Mouse (Mus musculus) ES-E14 (cell line): Measurements from ENCODE around the gene Cadps. TPM values are rescaled to one million over a fixed set of nuclear protein-coding genes. Genes with fewer than 3 reads are reported as not detected.

Source experiments
- DNase-seq: peaks from one replicate; pipeline ENCODE4 v3.0.0-alpha.2; 2013; ENCODE audit warnings: low read depth, low spot score
- H3K27ac ChIP-seq: 2 replicates; pipeline ENCODE4 v1.5.1; 2012; ENCODE audit warnings: low read depth, mild to moderate bottlenecking, low read length, moderate library complexity, mixed read lengths; ENCODE audit not compliant: poor library complexity, insufficient read depth, severe bottlenecking
- H3K36me3 ChIP-seq: 2 replicates; pipeline ENCODE4 v1.6.1; 2012; ENCODE audit warnings: mild to moderate bottlenecking, low read length, moderate library complexity, mixed read lengths; ENCODE audit not compliant: control insufficient read depth, poor library complexity, insufficient read depth, severe bottlenecking
- H3K4me1 ChIP-seq, 2 experiments: fragments of 150-350 bp in 1 of 2; sonication (generic) in 1 of 2; 2 replicates each; pipeline ENCODE4 v1.6.1; 2012; ENCODE audit warnings: low read length in 2 of 2, mild to moderate bottlenecking in 1 of 2, mixed read lengths in 1 of 2; ENCODE audit not compliant: control insufficient read depth in 2 of 2, insufficient read depth in 2 of 2, poor library complexity in 1 of 2
- H3K4me3 ChIP-seq, 2 experiments: fragments of 150-350 bp in 1 of 2; sonication (generic) in 1 of 2; 2 replicates each; pipeline ENCODE4 v1.5.1; 2012; ENCODE audit warnings: low read length in 2 of 2, low read depth in 1 of 2, mild to moderate bottlenecking in 1 of 2, mixed read lengths in 1 of 2; ENCODE audit not compliant: insufficient read depth in 1 of 2, poor library complexity in 1 of 2, severe bottlenecking in 1 of 2
- H3K9ac ChIP-seq: 2 replicates; pipeline ENCODE4 v1.6.1; 2012; ENCODE audit warnings: low read depth, mild to moderate bottlenecking, low read length, mixed read lengths; ENCODE audit not compliant: poor library complexity, insufficient read depth, severe bottlenecking
- H3K9me3 ChIP-seq: fragments of 150-350 bp; sonication (generic); 2 replicates; pipeline ENCODE4 v1.6.1; 2012; ENCODE audit warnings: low read depth, mild to moderate bottlenecking, low read length; ENCODE audit not compliant: control insufficient read depth, insufficient read depth
- CHD2 ChIP-seq: IDR thresholded peaks from 2 replicates; pipeline ENCODE4 v1.6.1; 2014; ENCODE audit warnings: mild to moderate bottlenecking, low read depth, low read length, inconsistent platforms
- HCFC1 ChIP-seq: IDR thresholded peaks from 2 replicates; pipeline ENCODE4 v1.6.1; 2012; ENCODE audit warnings: low read length, inconsistent platforms, borderline replicate concordance; ENCODE audit not compliant: insufficient read depth
- MAFK ChIP-seq: IDR thresholded peaks from 2 replicates; pipeline ENCODE4 v1.6.1; 2014; ENCODE audit warnings: mild to moderate bottlenecking, low read depth, low read length, inconsistent platforms; ENCODE audit not compliant: insufficient read depth
- ZC3H11A ChIP-seq: IDR thresholded peaks from 2 replicates; pipeline ENCODE4 v1.6.1; 2012; ENCODE audit warnings: low read depth, mild to moderate bottlenecking, inconsistent platforms, low read length, borderline replicate concordance
- ZNF384 ChIP-seq: IDR thresholded peaks from 2 replicates; pipeline ENCODE4 v1.6.1; 2012; ENCODE audit warnings: low read depth, low read length, inconsistent platforms
- in situ Hi-C, 2 experiments: fragments of 600-800 bp; cut with MboI; formaldehyde crosslinking; loops; one replicate each; pipeline ENCODE4 v1.15.1; 2025; ENCODE audit warnings: low sequenced_read_pairs in 2 of 2, inconsistent platforms in 1 of 2; ENCODE audit not compliant: unreplicated experiment in 2 of 2
- total RNA-seq: library from RNA; depleted of rRNA; stranded (reverse); fragments of 300-350 nt; gene quantifications from 2 replicates; pipeline ENCODE4 v1.2.3, GENCODE M21; 2012

Cadps gene
- total RNA-seq, 1 experiment: 0.49 TPM

DNA sequence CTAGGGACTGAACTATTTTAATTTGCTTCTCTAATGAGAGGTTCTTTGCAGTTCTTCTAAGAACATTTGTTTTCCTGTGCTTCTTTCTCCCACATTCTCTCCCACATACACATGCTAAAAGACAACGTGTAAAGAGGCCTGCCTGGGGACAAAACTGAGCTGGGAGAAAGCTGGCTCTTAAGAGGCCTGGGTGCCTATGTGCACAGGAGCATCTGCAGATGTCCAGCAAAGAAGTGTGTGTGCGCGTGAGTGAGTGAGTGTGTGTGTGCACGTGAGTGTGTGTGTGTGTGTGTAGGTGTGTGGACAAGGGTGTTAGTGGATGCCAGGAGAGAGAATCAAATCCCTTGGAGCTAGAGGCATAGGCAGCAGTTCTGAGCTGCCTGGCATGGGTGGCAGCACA, 44.9 kb downstream of the Cadps start:
- no peaks in the 10 kb centered on the region for H3K36me3 ChIP-seq
- in situ Hi-C loops: no loop called here
- TF ChIP-seq HCFC1 (no peak), ZNF384 (no peak), MAFK (no peak), CHD2 (no peak), ZC3H11A (no peak)

DNA sequence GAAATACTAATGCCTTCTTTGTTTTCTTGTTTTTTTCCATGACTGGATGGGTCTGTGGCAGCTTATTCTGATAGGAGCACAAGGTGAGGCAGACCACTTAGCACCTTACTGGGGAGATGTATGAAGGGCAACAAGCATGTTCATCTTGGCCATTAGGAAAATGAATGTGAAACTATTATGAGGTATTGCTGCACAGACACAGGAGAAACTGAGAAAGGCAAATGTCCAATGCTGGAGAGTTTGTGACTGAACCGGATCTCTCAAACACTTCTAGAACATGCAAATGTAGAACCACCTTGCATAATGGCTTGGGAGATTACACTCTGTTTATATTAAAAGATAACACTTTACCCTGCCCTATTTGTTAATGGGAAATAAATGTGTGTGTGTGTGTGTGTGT, 54.0 kb downstream of the Cadps start:
- no peak overlapping the region for H3K9ac ChIP-seq
- in situ Hi-C loops: no loop called here
- no peak overlapping the region for H3K27ac ChIP-seq
- H3K9me3 ChIP-seq: no peaks in the 10 kb centered on the region
- no peak overlapping the region for H3K4me3 ChIP-seq
- no peak for DNase-seq
- TF ChIP-seq CHD2 (no peak), ZNF384 (no peak), HCFC1 (no peak), MAFK (no peak), ZC3H11A (no peak)
- no peaks in the 10 kb centered on the region for H3K4me1 ChIP-seq
- no peaks in the 10 kb centered on the region for H3K36me3 ChIP-seq

More for the DNA sequence above, 44.9 kb downstream of the Cadps start:
- Histone ChIP-seq H3K4me1 (no peaks in the 10 kb centered on the region), H3K9me3 (no peaks in the 10 kb centered on the region), H3K27ac (no peak overlapping the region), H3K4me3 (no peak overlapping the region), H3K9ac (no peak overlapping the region)
- no peak for DNase-seq

DNA sequence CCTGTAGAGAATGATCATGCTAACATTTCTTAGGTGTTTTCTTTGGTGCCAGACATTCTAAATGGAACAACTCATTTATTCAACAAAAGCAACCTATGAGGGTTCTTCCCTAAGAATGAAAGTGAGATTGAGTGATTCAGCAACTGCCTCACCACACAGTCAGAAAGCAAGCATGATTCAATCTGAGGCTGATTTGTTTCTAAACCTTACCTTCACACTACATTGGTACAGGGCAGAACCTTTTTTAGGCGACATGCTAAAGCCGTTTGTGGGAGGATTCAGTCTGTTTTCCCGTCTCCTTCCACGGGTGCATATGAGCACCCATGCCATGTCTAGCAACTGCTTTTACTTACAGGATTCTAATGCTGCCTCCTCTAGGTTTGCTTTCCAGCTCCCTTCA, 69.6 kb downstream of the Cadps start:
- Histone ChIP-seq H3K4me3 (no peak overlapping the region), H3K4me1 (no peaks in the 10 kb centered on the region), H3K27ac (no peak overlapping the region), H3K36me3 (no peaks in the 10 kb centered on the region), H3K9me3 (no peaks in the 10 kb centered on the region), H3K9ac (no peak overlapping the region)
- in situ Hi-C loops: no loop called here
- no peak for DNase-seq
- TF ChIP-seq ZC3H11A (no peak), CHD2 (no peak), MAFK (no peak), ZNF384 (no peak), HCFC1 (no peak)

DNA sequence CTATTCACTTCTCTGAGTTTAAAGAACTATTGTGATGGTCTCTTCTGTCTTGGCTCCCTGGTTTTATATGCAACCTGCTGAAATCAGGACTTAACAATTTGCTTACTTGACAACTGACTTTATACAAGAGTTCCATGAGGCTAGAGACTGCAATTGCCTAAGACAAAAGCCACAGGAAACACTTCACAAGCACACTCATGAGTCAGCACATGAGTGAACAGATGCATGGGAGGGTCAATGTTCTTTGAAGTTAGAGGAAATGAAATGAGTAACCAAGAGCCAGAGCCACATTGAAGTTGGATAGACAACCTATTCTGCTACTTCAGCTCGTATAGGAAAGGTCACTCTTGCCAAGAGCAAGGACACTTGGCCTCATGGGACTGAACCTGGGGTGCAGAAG, 71.1 kb downstream of the Cadps start:
- no peak overlapping the region for H3K4me3 ChIP-seq
- no peaks in the 10 kb centered on the region for H3K36me3 ChIP-seq
- H3K27ac ChIP-seq: no peak overlapping the region
- H3K4me1 ChIP-seq: no peaks in the 10 kb centered on the region
- TF ChIP-seq MAFK (no peak), ZNF384 (no peak), ZC3H11A (no peak), HCFC1 (no peak), CHD2 (no peak)
- no peaks in the 10 kb centered on the region for H3K9me3 ChIP-seq
- DNase-seq: no peak
- H3K9ac ChIP-seq: no peak overlapping the region
- in situ Hi-C loops: no loop called here

DNA sequence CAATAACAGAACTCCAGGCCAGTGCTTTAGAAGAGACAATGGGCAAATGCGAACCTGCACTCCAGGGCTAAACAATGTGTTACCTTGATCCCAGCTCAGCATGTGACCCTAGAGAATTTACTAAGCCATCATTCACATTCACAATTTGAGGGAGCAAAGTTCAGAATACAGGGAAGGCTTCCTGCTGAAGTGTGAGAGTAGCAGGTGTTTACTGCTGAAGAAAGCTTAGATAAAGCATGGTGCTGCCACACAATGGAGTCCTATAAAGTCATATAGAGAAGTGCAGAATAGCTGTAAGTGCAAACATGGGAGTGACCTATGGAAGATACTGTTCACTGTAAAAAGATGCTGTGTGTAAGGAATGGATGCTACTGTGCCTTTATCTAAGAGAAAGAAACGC, 91.9 kb downstream of the Cadps start:
- TF ChIP-seq ZNF384 (no peak), CHD2 (no peak), HCFC1 (no peak), MAFK (no peak), ZC3H11A (no peak)
- Histone ChIP-seq H3K9me3 (no peaks in the 10 kb centered on the region), H3K4me3 (no peak overlapping the region), H3K27ac (no peak overlapping the region), H3K9ac (no peak overlapping the region), H3K4me1 (no peaks in the 10 kb centered on the region), H3K36me3 (no peaks in the 10 kb centered on the region)
- no peak for DNase-seq
- in situ Hi-C loops: no loop called here
